Mouse (Mus musculus): ENCODE measurements at regions not wholly inside any gene's neighbourhood (a gene's known extent, or its start where the extent isn't known, plus 50 kb on each side); places are given as distances from the start of the nearest gene placed in this dataset.
A peak's percentile ranks its signal among the peaks of the same experiment; 100 is the strongest.

- DNase-seq = no peak
Measured at GRCm38 (mm10) chr4:40537859-40538258, 65.9 kb downstream of the Tmem215 start.

DNA sequence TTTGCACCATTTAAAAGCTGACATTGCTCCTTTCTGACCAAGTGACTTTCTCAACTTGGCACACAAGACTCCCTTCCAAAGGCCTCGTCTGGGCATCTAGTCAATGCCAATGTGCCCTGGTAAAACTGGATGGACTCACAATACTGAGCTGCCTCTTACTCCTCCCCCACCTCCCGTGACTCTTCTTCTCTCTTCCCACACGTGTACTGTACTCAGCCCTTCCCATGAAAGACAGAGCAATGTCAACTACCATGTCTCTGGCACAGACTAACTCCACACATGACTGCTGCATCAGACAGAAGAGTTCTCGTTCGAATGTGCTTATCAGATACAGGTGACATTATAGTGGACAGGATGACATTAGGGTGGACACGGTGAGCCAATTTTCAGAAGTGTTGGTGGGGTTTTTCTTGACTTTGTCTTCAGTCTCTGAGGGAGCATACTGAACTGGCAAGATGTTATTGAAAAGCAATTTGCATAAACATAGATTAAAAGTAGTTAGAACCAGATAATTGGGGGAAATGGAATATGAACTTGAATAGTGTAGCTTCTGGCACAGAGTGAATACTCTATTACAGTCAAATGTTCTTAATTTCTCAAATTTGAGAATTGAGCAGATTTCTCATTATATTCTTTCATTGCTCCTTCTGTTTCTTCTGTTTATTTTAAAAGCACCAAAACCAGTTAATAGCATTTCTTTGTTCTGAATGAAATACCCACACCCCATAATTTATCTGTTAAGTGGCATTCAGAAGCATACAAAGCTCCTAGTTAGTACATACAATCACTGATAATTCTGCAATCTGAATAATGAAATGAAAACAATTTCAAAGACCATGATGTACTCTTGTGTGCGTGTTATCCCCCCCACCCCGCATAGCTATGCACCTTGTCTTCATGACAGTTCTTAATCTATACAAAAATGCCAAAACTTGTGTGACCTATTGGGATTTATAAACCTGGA lies 71.4 kb downstream of the Tmem215 start:
- no peak for DNase-seq

DNA sequence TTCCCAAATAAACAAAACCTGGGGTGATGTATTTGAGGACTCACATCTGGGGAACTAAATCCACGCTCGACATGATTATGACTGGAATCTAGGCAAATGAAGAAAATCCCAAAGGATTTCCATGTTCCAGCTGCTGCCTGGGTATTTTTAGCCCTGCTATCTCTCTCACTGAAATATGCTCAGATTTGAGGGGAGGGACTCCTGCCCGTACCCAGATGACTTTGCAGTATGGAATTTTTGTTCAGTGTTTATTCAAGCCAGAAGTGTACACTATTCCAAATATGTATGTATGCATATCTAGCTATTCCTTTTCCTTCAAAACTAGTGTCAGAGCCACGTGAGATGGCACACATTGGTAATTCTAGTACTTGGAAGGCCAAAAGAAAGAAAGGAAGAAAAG lies 72.1 kb downstream of the Tmem215 start:
- DNase-seq = no peak

GRCm38 (mm10) chr4:40544806-40545205 lies 72.8 kb downstream of the Tmem215 start:
- DNase-seq = no peak

GRCm38 (mm10) chr4:40545700-40546099 lies 73.7 kb downstream of the Tmem215 start:
- no peak for DNase-seq

- no peak for DNase-seq
Measured at GRCm38 (mm10) chr4:40559824-40560223, 87.8 kb downstream of the Tmem215 start.

DNA sequence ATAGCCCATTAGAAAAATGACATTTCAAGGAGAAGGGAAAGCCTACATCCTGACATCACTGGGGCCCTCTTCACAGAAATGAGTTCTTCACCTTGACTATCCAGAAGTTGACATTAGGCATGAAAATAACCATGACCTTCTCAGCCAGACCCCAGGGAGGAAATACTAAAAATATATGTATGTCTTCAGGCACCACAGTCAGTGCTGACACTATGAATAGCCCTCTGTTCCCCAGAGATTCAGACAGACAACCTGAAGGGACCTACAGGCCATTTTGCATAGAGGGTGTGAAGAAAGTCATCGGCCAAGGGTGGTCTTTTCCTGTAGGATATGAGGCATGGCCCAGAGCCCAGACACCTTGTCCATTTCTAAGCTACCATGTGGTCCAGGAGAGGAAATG lies 101.3 kb downstream of the Tmem215 start:
- no peak for DNase-seq

DNA sequence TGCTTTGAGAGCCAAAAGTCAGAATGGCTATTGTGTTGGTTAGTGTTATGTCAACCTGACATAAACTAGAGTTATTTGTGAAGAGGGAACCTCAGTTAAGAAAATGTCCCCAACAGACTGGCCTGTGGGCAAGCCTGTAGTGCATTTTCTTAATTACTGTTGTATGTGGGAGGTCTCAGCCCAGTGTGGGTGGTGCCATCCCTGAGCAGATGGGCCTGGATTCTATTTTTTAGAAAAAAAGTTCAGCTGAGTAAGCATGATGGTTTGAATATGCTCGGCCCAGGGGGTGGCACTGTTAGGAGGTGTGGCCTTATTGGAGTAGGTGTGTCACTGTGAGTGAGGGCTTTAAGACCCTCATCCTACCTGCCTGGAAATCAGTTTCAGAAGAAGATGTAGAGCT lies 104.0 kb downstream of the Tmem215 start:
- no peak for DNase-seq

- DNase-seq = no peak
Measured at GRCm38 (mm10) chr4:40584436-40584835, 112.5 kb downstream of the Tmem215 start.

- peak; percentile 22 to 51 for DNase-seq
Measured at GRCm38 (mm10) chr4:40584940-40585571, 113.1 kb downstream of the Tmem215 start.

DNA sequence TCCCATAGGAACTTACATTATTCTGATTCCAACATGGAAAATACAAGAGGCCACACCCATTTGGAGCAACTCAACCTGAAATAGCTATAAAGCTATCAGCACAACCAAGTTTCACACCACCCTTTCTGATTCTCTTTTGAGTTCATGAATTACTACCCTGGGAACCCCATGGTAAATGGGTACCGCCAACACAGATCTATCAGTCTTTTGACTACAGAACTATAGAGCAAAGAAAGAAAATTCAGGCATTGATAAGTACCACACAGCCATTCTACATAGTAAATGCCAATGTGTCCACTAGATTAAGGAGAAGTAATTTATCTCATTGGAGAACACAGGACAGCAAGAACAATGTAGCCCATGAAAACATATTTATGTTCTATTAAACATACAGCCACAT lies 114.1 kb downstream of the Tmem215 start:
- DNase-seq = no peak

- DNase-seq = no peak
Measured at GRCm38 (mm10) chr4:40587254-40587653, 115.3 kb downstream of the Tmem215 start.

DNA sequence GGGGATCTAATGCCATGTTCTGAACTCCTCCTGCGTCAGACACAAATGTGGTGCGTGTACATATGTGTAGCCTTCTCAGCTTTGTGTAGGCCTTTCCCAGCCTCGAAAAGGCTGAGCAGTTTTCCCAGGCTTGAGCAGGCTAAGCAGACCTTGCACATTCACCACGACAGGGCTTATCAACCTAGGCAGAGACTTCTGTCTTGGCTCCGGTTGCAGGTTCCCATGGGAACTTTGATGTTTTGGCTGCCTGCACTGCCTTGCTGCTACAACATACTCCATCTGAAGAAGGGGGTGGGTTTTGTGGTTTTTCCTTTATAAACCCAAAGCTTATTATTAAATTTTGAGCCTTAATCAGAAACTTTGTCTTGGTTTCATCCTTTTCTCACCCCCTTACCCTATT lies 109.2 kb downstream of the Aptx start:
- DNase-seq = no peak

DNA sequence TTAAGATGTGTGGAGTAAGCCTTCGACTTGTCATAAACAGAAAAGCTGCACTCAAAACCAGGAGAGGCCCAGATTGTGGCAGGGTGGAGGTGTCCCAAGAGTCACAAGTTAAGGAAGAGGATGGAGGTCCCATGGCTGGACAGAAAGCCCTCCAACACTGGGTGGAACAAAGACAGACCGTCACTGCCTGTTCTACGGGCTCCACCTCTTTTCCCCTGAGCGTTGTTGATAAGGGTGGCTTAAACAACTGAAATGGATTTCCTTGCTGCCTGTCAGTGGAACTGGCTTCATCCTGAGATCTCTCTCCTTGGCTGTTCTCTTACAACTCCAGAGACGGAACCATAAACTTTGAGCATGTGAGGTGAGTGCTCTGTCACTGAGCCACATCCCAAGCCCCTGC lies 78.0 kb downstream of the Aptx start:
- DNase-seq = no peak

DNA sequence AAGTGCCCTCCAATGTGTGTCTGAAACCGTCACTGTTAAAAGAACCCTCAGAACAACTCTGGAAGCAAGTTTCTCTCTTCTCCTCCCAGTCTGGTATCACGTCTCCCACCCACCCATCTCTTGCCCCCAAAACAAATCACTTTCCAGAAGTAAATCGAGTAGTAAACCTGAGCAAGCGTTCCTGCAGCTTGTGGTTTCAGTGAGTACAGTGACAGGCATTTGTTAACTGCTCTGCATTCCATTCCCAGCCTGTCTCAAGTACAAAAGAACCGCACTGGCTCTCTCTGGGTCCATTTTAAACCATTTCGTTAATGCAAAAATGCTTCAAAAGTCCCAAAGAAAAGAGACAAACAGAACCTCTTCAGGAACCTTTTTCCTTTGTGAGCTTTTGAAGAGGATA lies 77.1 kb downstream of the Aptx start:
- no peak for DNase-seq

Measured in lung, postnatal 4 days (tissue).